Mouse (Mus musculus): ENCODE results near the gene Cant1. TPM values are rescaled to one million over a fixed set of nuclear protein-coding genes. Genes with fewer than 3 reads are reported as not detected.

Gene Cant1
- total RNA-seq, 2 experiments from 2014 or later = 37.9 to 41.0 TPM

GRCm38 (mm10) chr11:118413055-118413454 lies 5.8 kb downstream of the Cant1 start:
- Histone ChIP-seq H3K4me3 (no peak overlapping the region), H3K27ac (no peak overlapping the region)
- TF ChIP-seq CTCF (IDR thresholded peaks at IDR 0.05) = no peak
- intact Hi-C loops (cut with DNase I) = no loop called here
- no peak for DNase-seq (ENCODE audit: extremely low spot score in 1 of 2, low spot score in 2 of 2)

DNA sequence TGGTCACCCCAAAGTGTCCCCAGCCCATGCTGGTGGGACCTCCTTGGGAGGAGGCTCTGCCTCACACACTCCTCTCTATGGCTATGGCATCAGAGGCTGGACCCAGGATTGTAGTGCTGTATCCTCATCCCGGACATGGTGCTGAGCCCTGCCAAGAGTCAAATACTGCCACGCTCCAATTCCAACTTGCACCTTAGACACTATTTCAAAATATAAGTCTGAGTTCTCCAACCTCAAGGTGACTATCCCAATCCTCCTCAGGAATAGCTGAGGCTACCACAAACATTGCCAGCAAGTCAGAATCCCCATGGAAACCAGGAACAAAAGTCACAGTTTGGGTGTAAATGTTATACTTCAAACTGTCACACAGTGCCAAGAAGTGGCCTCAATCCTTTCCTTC lies 6.3 kb downstream of the Cant1 start:
- no peak for TF ChIP-seq CTCF (IDR thresholded peaks at IDR 0.05)
- Histone ChIP-seq H3K4me3 (no peak overlapping the region), H3K27ac (no peak overlapping the region)
- DNase-seq (ENCODE audit: extremely low spot score in 1 of 2, low spot score in 2 of 2) = no peak
- intact Hi-C loops (cut with DNase I) = no loop called here

DNA sequence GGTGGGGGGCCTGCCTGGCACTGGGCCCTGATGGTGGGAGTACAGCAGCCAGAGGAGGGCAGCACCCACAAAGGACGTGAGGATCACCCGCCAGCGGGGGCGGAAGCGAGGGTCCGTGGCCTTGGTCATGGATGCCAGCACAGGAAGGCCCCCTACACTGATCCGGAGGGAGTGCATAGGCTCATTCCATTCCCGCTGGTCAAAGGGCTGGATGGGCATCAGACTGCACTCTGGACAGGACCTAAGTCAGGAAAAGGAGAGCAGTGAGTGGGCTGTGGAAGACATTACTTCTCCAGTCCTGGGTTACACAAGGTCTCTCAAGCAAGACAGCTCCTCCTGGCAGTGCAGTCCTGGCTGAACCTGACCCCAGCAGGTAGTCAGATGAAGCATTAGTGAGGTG lies 7.6 kb downstream of the Cant1 start:
- no peak overlapping the region for H3K27ac ChIP-seq
- intact Hi-C loops (cut with DNase I) = no loop called here
- no peak for DNase-seq (ENCODE audit: extremely low spot score in 1 of 2, low spot score in 2 of 2)
- TF ChIP-seq CTCF (IDR thresholded peaks at IDR 0.05) = no peak
- H3K4me3 ChIP-seq = no peak overlapping the region

GRCm38 (mm10) chr11:118410479-118410878 lies 8.4 kb downstream of the Cant1 start:
- no peak for TF ChIP-seq CTCF (IDR thresholded peaks at IDR 0.05)
- DNase-seq (ENCODE audit: extremely low spot score in 1 of 2, low spot score in 2 of 2) = no peak
- H3K27ac ChIP-seq = no peak overlapping the region
- H3K4me3 ChIP-seq = no peak overlapping the region
- intact Hi-C loops (cut with DNase I) = no loop called here

DNA sequence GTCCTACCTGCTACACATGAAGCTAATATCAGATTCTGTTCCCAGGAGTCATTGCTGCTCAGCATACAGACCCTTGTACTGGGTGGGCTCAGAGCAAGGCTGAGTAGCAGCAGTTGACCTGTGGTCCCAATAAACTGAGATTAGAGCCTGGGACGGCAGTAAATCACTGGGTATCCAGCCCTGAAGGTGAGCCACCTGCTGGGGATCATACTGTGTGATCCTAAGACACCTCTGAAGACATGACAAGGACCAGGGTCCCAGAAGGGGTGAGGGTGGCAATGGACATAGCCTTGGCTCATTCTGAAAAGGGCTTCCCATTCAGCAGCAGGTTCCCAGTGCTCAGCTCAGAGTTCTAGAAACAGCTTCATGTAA lies 8.8 kb downstream of the Cant1 start:
- H3K27ac ChIP-seq = no peak overlapping the region
- intact Hi-C loops (cut with DNase I) = no loop called here
- H3K4me3 ChIP-seq = no peak overlapping the region
- no peak for DNase-seq (ENCODE audit: extremely low spot score in 1 of 2, low spot score in 2 of 2)
- no peak for TF ChIP-seq CTCF (IDR thresholded peaks at IDR 0.05)

DNA sequence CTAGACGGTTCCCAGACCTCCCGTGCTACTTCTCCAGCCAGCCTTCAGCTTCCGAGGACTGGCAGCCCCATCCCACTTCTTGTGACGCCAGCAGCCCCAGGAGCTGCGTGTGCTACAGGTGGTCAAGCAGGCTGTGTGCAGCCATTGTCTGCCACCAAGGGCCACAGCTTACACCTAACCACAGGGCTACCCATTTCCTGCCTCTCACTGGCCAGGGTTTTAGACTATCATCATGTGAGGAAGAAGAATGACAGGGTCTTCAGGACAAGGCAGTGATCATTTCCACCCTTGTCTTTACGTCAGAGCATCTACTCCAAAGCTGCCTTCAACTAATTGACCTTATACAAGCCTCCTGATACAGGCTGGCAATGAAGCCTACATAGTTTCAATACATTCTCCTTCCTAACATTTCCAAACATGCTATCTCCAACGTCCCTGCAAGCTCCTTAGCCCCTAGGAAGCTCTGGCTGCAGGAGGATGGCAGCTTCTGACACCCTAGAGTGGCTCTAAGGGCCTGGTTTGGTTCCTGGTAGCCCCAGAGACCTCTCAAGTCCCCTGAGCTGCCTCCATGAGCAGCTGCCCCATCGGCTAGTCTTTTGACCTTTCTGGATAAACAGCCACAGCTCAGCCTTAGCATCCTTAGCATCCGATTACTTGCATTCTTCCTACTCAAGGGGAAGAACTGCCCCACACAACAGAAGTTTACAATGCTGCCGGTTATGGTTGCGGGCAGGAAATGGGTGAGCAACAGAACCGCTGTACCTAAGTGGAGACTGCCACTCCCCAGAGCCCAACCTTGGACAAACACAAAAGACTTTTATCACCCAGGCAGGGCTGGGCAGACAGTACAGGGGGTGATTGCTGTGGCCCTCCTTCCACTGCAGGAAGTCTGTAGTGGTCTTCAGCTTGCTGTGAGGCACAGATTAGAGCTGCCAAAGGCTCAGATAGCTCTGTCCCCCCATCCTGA lies 9.5 kb downstream of the Cant1 start:
- intact Hi-C loops (cut with DNase I) = no loop called here
- TF ChIP-seq CTCF (IDR thresholded peaks at IDR 0.05) = no peak
- no peak overlapping the region for H3K27ac ChIP-seq
- no peak for DNase-seq (ENCODE audit: extremely low spot score in 1 of 2, low spot score in 2 of 2)
- H3K4me3 ChIP-seq = no peak overlapping the region

GRCm38 (mm10) chr11:118408051-118408740 lies 10.7 kb downstream of the Cant1 start:
- DNase-seq (ENCODE audit: extremely low spot score in 1 of 2, low spot score in 2 of 2) = no peak
- no peak for TF ChIP-seq CTCF (IDR thresholded peaks at IDR 0.05)
- intact Hi-C loops (cut with DNase I) = no loop called here

DNA sequence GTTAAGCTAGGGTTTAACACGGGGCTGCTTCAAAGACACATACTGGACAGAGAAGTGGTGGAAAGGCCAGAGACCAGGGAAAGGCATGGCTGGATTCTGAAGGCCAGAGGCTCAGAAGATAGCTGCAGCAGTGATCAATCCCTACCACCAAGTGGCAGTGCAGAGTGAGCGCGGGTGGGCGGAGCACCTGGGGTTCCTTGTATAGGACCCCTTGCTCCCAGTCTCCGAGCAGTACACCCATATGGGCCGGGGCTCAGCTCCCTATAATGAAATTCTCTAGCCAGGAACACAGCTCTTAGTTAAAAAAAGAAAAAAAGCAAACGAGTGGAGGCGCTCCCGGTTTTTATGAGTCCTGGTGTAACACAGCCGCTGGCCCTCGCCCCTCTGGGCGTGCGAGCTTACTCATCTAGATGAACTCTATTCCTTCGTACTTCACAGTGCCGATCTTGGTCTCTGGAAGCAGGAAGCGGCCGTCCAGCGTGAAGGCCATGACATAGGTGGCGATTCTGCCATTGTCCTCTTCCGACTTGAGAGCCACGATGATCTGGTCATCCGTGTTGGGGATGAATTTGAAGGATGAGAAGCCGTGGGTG lies 11.5 kb downstream of the Cant1 start:
- peak in 1 of 2 experiments; percentile 44 for DNase-seq (ENCODE audit: extremely low spot score in 1 of 2, low spot score in 2 of 2)
- TF ChIP-seq CTCF (IDR thresholded peaks at IDR 0.05) = peak; percentile 71
- no peak overlapping the region for H3K4me3 ChIP-seq
- no peak overlapping the region for H3K27ac ChIP-seq
- intact Hi-C loops (cut with DNase I) = no loop called here

More at GRCm38 (mm10) chr11:118408051-118408740, 10.7 kb downstream of the Cant1 start:
- Histone ChIP-seq H3K4me3 (no peak overlapping the region), H3K27ac (no peak overlapping the region)

- Histone ChIP-seq H3K27ac (no peak overlapping the region), H3K4me3 (no peak overlapping the region)
- DNase-seq (ENCODE audit: extremely low spot score in 1 of 2, low spot score in 2 of 2) = no peak
- intact Hi-C loops (cut with DNase I) = no loop called here
- no peak for TF ChIP-seq CTCF (IDR thresholded peaks at IDR 0.05)
Observed at GRCm38 (mm10) chr11:118406521-118406920, 12.4 kb downstream of the Cant1 start.

DNA sequence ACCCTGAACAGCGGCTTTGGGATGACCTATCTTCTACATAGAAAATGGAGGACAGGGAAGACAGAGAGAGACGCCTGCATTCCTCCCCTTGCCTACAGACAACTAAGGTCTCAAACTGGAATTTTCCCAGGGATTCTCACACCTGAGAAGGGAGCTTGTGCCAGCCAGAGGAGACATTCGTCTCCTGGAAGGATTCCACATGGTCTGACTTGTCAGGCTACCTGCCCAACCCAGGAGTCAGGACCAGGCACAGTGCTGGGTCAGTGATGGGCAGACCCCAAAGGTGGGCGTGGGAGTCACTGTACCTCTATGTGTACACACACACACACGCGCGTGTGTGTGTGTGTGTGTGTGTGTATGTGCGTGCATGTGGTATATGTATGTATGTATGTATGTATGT lies 13.6 kb downstream of the Cant1 start:
- intact Hi-C loops (cut with DNase I) = no loop called here
- no peak overlapping the region for H3K27ac ChIP-seq
- no peak for TF ChIP-seq CTCF (IDR thresholded peaks at IDR 0.05)
- DNase-seq (ENCODE audit: extremely low spot score in 1 of 2, low spot score in 2 of 2) = no peak
- no peak overlapping the region for H3K4me3 ChIP-seq

DNA sequence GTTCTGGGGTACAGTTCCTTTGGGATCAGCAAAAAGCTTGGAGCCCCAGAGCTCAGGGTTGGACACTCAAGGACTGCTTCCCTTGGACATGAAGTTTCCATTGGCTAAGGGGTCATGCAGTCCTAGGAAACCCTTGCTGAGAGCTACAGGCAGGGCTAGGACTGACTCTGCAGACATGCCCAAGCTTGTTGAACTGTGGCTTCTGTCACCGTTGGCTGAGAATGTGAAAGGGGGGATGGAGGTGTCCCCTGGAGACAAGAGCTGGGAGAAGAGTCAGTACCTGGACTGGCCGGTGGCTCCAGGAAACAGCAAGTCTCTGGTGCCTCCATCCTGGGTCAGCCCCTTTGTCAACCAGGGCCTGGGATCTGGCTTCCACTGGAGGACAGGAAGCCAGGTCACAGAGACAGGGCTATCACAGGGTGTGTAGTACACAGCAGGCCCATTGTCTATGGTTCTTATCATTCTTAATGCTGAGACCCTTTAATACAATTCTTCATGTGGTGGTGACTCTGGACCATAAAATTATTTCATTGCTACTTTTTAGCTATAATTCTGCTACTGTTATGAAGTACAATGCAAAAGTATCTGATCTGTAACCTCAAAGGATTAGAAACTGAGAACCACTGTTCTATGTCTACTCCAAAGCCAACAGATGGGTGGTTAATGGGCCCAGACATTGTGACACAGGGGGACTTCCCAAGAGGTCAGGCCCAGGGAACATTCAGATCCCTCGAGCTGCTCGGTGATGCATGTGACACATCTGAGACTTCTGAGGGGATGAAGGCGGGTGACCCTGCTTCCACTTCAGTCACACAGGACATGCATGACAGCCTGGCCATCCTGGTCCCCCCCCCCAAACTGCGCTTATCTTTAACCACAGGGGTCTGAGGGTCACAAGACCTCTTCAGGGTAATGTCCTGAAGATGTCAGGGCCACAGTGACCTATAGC lies 14.7 kb downstream of the Cant1 start:
- Histone ChIP-seq H3K4me3 (no peak overlapping the region), H3K27ac (no peak overlapping the region)
- intact Hi-C loops (cut with DNase I) = no loop called here
- no peak for TF ChIP-seq CTCF (IDR thresholded peaks at IDR 0.05)
- no peak for DNase-seq (ENCODE audit: extremely low spot score in 1 of 2, low spot score in 2 of 2)
